Mouse (Mus musculus) left cerebral cortex, postnatal 14 days (tissue): ENCODE measurements around the gene Gm45799. TPM values are rescaled to one million over a fixed set of nuclear protein-coding genes. Genes with fewer than 3 reads are reported as not detected.

Experiments
- total RNA-seq, 2 experiments: library from RNA; stranded (reverse); gene quantifications; 2 replicates each; pipeline ENCODE4 v1.2.3; 2021

Gm45799 gene
- total RNA-seq, 2 experiments from 2014 or later: 10.6 to 13.6 TPM

Other genes with a start within 250 kb of the Gm45799 start
- gene Fam160a2, start 240.5 kb upstream of the Gm45799 start, total RNA-seq: 10 to 100 TPM; 70.2 to 74.2 TPM
- gene Cnga4, start 236.0 kb upstream of the Gm45799 start, total RNA-seq: under 1 TPM; 0.37 to 0.51 TPM
- 10 to 100 TPM; 56.6 to 62.4 TPM for gene Cckbr, start 214.8 kb upstream of the Gm45799 start, total RNA-seq
- 10 to 100 TPM; 19.0 to 21.1 TPM for gene Cavin3, start 158.3 kb upstream of the Gm45799 start, total RNA-seq
- gene Smpd1, start 86.2 kb upstream of the Gm45799 start, total RNA-seq: 100 to 1,000 TPM; 111 to 112 TPM
- 100 to 1,000 TPM; 450 to 459 TPM for gene Apbb1, start 58.9 kb upstream of the Gm45799 start, total RNA-seq
- gene Hpx, start 40.4 kb upstream of the Gm45799 start, total RNA-seq: under 1 TPM; 0.23 to 0.24 TPM
- 100 to 1,000 TPM; 146 to 148 TPM for gene Trim3, start 7.0 kb upstream of the Gm45799 start, total RNA-seq
- 10 to 100 TPM; 79.1 to 82.2 TPM for gene Timm10b, start 496 bp upstream of the Gm45799 start, total RNA-seq
- 100 to 1,000 TPM in 1 of 2 experiments, 10 to 100 TPM in 1; 96.6 to 104 TPM for gene Arfip2, start 136 bp upstream of the Gm45799 start, total RNA-seq
- 1 to 10 TPM; 4.9 to 5.0 TPM for gene Dnhd1, start 10.3 kb downstream of the Gm45799 start, total RNA-seq
- 10 to 100 TPM; 94.1 to 97.2 TPM for gene Ilk, start 96.0 kb downstream of the Gm45799 start, total RNA-seq
- 10 to 100 TPM; 10.1 to 15.2 TPM for gene Rrp8, start 96.8 kb downstream of the Gm45799 start, total RNA-seq
- 100 to 1,000 TPM; 129 to 151 TPM for gene Taf10, start 103.8 kb downstream of the Gm45799 start, total RNA-seq
- gene Tpp1, start 111.7 kb downstream of the Gm45799 start, total RNA-seq: 10 to 100 TPM; 43.8 to 46.5 TPM
- 10 to 100 TPM; 16.4 to 18.7 TPM for gene Dchs1, start 147.1 kb downstream of the Gm45799 start, total RNA-seq
- gene Mrpl17, start 170.5 kb downstream of the Gm45799 start, total RNA-seq: 100 to 1,000 TPM; 115 to 117 TPM